Mouse (Mus musculus) olfactory bulb, adult 2 months (tissue): ENCODE measurements around the gene Crmp1.

Experiments used
- CTCF ChIP-seq: fragments of 200-500 bp; IDR thresholded peaks from 2 replicates; pipeline ENCODE4 v1.5.1; 2012; ENCODE audit warnings: low read depth, mild to moderate bottlenecking, low read length, moderate library complexity; ENCODE audit not compliant: insufficient read depth
- POLR2A ChIP-seq: fragments of 200-500 bp; IDR thresholded peaks from 2 replicates; pipeline ENCODE4 v1.6.1; 2012; ENCODE audit warnings: mild to moderate bottlenecking, low read depth, low read length, moderate library complexity; ENCODE audit not compliant: insufficient read depth

- no peak for TF ChIP-seq CTCF
- TF ChIP-seq POLR2A, result no peak
Observed at GRCm38 (mm10) chr5:37296717-37297116, 55.0 kb downstream of the Crmp1 start.
